Mouse (Mus musculus): Measurements from ENCODE around the gene Scamp1.

Gene Scamp1

GRCm38 (mm10) chr13:94279420-94279819 lies 6.2 kb downstream of the Scamp1 start:
- no peak for DNase-seq (ENCODE audit: low read depth, low spot score)

- DNase-seq (ENCODE audit: low read depth, low spot score), result no peak
These were observed 14.4 kb downstream of the Scamp1 start for GRCm38 (mm10) chr13:94271284-94271683.

GRCm38 (mm10) chr13:94268201-94268600 lies 17.5 kb downstream of the Scamp1 start:
- no peak for DNase-seq (ENCODE audit: low read depth, low spot score)

- DNase-seq (ENCODE audit: low read depth, low spot score), result no peak
These were observed 18.5 kb downstream of the Scamp1 start for GRCm38 (mm10) chr13:94267190-94267589.

GRCm38 (mm10) chr13:94266530-94266929 lies 19.1 kb downstream of the Scamp1 start:
- DNase-seq (ENCODE audit: low read depth, low spot score), result no peak

GRCm38 (mm10) chr13:94265291-94265690 lies 20.4 kb downstream of the Scamp1 start:
- no peak for DNase-seq (ENCODE audit: low read depth, low spot score)

GRCm38 (mm10) chr13:94263943-94264342 lies 21.7 kb downstream of the Scamp1 start:
- no peak for DNase-seq (ENCODE audit: low read depth, low spot score)

GRCm38 (mm10) chr13:94262551-94262950 lies 23.1 kb downstream of the Scamp1 start:
- no peak for DNase-seq (ENCODE audit: low read depth, low spot score)

GRCm38 (mm10) chr13:94261624-94262023 lies 24.0 kb downstream of the Scamp1 start:
- DNase-seq (ENCODE audit: low read depth, low spot score), result peak; percentile 23

- no peak for DNase-seq (ENCODE audit: low read depth, low spot score)
These were observed 24.7 kb downstream of the Scamp1 start for GRCm38 (mm10) chr13:94260961-94261360.

- no peak for DNase-seq (ENCODE audit: low read depth, low spot score)
These were observed 26.4 kb downstream of the Scamp1 start for GRCm38 (mm10) chr13:94259210-94259609.

GRCm38 (mm10) chr13:94258530-94258929 lies 27.1 kb downstream of the Scamp1 start:
- DNase-seq (ENCODE audit: low read depth, low spot score), result no peak

- DNase-seq (ENCODE audit: low read depth, low spot score), result no peak
These were observed 27.9 kb downstream of the Scamp1 start for GRCm38 (mm10) chr13:94257711-94258110.

GRCm38 (mm10) chr13:94255176-94255575 lies 30.5 kb downstream of the Scamp1 start:
- no peak for DNase-seq (ENCODE audit: low read depth, low spot score)

- DNase-seq (ENCODE audit: low read depth, low spot score), result no peak
These were observed 31.4 kb downstream of the Scamp1 start for GRCm38 (mm10) chr13:94254286-94254685.

- no peak for DNase-seq (ENCODE audit: low read depth, low spot score)
These were observed 32.6 kb downstream of the Scamp1 start for GRCm38 (mm10) chr13:94253052-94253451.

GRCm38 (mm10) chr13:94250761-94251160 lies 34.9 kb downstream of the Scamp1 start:
- DNase-seq (ENCODE audit: low read depth, low spot score), result no peak

GRCm38 (mm10) chr13:94250188-94250587 lies 35.5 kb downstream of the Scamp1 start:
- no peak for DNase-seq (ENCODE audit: low read depth, low spot score)

- DNase-seq (ENCODE audit: low read depth, low spot score), result no peak
These were observed 42.8 kb downstream of the Scamp1 start for GRCm38 (mm10) chr13:94242897-94243296.

GRCm38 (mm10) chr13:94241892-94242524 lies 43.6 kb downstream of the Scamp1 start:
- DNase-seq (ENCODE audit: low read depth, low spot score), result no peak

GRCm38 (mm10) chr13:94240873-94241272 lies 44.8 kb downstream of the Scamp1 start:
- DNase-seq (ENCODE audit: low read depth, low spot score), result no peak

GRCm38 (mm10) chr13:94240111-94240510 lies 45.5 kb downstream of the Scamp1 start:
- DNase-seq (ENCODE audit: low read depth, low spot score), result no peak

- no peak for DNase-seq (ENCODE audit: low read depth, low spot score)
These were observed 46.2 kb downstream of the Scamp1 start for GRCm38 (mm10) chr13:94239488-94239887.

- DNase-seq (ENCODE audit: low read depth, low spot score), result no peak
These were observed 53.8 kb downstream of the Scamp1 start for GRCm38 (mm10) chr13:94231871-94232270.
